Mouse (Mus musculus): ENCODE results near the gene Fcho2. TPM values are rescaled to one million over a fixed set of nuclear protein-coding genes. Genes with fewer than 3 reads are reported as not detected.

Fcho2 gene
- polyA plus RNA-seq, 1 experiment from 2014 or later, result 24.7 TPM

DNA sequence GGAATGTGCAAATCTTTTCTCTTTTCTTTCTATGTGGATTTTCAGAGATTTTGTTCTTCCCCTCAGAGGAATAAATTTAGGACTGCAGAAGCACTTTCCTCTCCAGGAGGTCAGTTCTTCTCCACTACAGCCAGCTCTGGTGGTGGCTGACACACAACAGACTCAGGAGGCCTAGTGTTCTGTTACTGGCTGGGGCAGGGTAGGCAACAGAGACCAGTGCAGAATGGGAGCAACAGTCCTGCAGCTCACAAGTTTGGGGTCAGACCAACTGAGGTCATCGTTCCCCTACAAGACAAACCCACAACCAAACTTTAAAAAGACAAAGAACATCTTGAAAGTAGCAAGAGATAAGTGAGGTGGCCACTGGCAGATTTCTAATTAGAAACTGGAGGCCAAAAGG is 104.6 kb downstream of the Fcho2 start:
- no peak for TF ChIP-seq CTCF (IDR thresholded peaks at IDR 0.05; ENCODE audit: low read depth)

DNA sequence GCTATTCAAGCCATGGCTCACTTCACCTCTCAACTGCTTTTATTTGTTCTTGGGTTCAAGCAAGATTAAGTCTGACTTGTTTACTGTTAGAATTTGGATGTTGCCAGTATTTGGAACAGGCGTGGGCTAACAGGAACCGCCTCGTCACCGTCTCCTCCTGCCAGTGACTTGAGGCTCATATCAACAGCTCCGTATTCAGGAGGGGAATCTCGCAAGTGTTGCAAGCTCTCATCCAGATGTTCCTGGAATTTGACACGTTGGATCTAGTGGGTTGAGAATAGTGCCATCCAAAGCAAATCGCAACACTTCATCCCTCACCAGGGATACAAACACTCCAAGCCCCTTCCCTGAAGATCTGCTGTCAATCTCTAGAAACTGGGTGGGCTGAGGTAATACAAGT is 105.0 kb downstream of the Fcho2 start:
- Histone ChIP-seq H3K27ac (ENCODE audit: low read depth, low read length) (no peak overlapping the region), H3K4me1 (replicated peaks; ENCODE audit: control insufficient read depth, insufficient read depth, low read length) (no peaks in the 10 kb centered on the region), H3K9ac (ENCODE audit: low read depth, low read length) (no peak overlapping the region), H3K36me3 (ENCODE audit: control insufficient read depth, insufficient read depth) (no peaks in the 10 kb centered on the region), H3K4me2 (replicated peaks; ENCODE audit: low read depth) (no peak overlapping the region), H3K9me3 (ENCODE audit: control insufficient read depth) (no peaks in the 10 kb centered on the region), H3K4me3 (ENCODE audit: low read depth, low read length) (no peak overlapping the region), H3K27me3 (replicated peaks; ENCODE audit: control insufficient read depth, insufficient read depth, low read length) (no peaks in the 10 kb centered on the region)
- ATAC-seq, result no peak
- no peak for TF ChIP-seq CTCF (IDR thresholded peaks at IDR 0.05; ENCODE audit: low read depth)
- 71% methylated on average over 8 of the region's 8 CpGs for WGBS

More for the DNA sequence above, 104.6 kb downstream of the Fcho2 start:
- no peaks in the 10 kb centered on the region for H3K4me1 ChIP-seq (replicated peaks; ENCODE audit: control insufficient read depth, insufficient read depth, low read length)
- no peaks in the 10 kb centered on the region for H3K9me3 ChIP-seq (ENCODE audit: control insufficient read depth)
- WGBS, result 94% methylated on average over 1 of the region's 1 CpGs
- no peaks in the 10 kb centered on the region for H3K27me3 ChIP-seq (replicated peaks; ENCODE audit: control insufficient read depth, insufficient read depth, low read length)
- H3K36me3 ChIP-seq (ENCODE audit: control insufficient read depth, insufficient read depth), result no peaks in the 10 kb centered on the region
- no peak overlapping the region for H3K9ac ChIP-seq (ENCODE audit: low read depth, low read length)
- ATAC-seq, result no peak
- H3K27ac ChIP-seq (ENCODE audit: low read depth, low read length), result no peak overlapping the region
- no peak overlapping the region for H3K4me2 ChIP-seq (replicated peaks; ENCODE audit: low read depth)
- H3K4me3 ChIP-seq (ENCODE audit: low read depth, low read length), result no peak overlapping the region

DNA sequence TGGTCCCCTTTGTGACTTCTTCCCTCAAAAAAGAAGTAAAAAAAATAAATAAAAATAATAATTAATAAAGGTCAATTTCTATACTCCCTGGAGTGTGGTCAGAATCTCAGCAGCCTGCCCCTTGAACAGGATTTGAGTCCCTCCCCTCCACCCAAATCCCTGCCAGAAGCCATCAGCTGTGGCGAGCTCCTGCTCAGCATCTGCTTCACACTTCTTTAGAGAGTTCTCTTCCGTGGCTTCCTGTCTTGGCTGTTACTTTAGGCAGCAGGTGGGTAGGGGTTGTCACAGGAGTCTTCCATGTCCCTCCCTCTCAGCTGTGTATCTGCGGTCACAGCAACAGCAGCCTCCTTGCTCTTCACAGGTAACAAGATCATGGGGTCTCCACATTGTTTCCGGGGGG is 109.7 kb downstream of the Fcho2 start:
- Histone ChIP-seq H3K9ac (ENCODE audit: low read depth, low read length) (no peak overlapping the region), H3K4me1 (replicated peaks; ENCODE audit: control insufficient read depth, insufficient read depth, low read length) (peaks cover under 1% of the 10 kb centered on the region; the same call in 1 of the 2 replicates), H3K27me3 (replicated peaks; ENCODE audit: control insufficient read depth, insufficient read depth, low read length) (no peaks in the 10 kb centered on the region), H3K36me3 (ENCODE audit: control insufficient read depth, insufficient read depth) (no peaks in the 10 kb centered on the region), H3K4me2 (replicated peaks; ENCODE audit: low read depth) (no peak overlapping the region), H3K9me3 (ENCODE audit: control insufficient read depth) (no peaks in the 10 kb centered on the region), H3K27ac (ENCODE audit: low read depth, low read length) (no peak overlapping the region), H3K4me3 (ENCODE audit: low read depth, low read length) (no peak overlapping the region)
- whole genome bisulfite sequencing, result 80% methylated on average over 4 of the region's 4 CpGs
- no peak for TF ChIP-seq CTCF (IDR thresholded peaks at IDR 0.05; ENCODE audit: low read depth)
- no peak for ATAC-seq

DNA sequence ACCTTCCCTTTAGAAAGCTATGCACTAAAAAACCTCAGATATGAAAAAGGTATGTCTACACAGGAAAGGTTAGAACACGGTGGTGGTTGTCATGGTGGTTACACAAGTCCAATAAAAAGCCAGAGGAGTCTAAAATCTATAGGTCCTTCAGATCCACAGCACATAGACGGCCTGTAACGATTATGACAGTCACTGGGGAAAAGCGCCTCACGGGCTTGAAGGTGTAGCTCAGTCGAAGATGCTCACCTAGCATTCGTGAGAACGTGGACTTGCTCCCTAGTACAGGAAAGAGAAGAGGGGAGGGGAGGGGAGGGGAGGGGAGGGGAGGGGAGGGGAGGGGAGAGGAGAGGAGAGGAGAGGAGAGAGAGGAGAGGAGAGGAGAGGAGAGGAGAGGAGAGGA is 111.5 kb downstream of the Fcho2 start:
- H3K36me3 ChIP-seq (ENCODE audit: control insufficient read depth, insufficient read depth), result no peaks in the 10 kb centered on the region
- no peaks in the 10 kb centered on the region for H3K9me3 ChIP-seq (ENCODE audit: control insufficient read depth)
- H3K4me1 ChIP-seq (replicated peaks; ENCODE audit: control insufficient read depth, insufficient read depth, low read length), result peaks cover 8% of the 10 kb centered on the region; the same call in 1 of the 2 replicates
- no peak overlapping the region for H3K27ac ChIP-seq (ENCODE audit: low read depth, low read length)
- no peak for ATAC-seq
- no peaks in the 10 kb centered on the region for H3K27me3 ChIP-seq (replicated peaks; ENCODE audit: control insufficient read depth, insufficient read depth, low read length)
- no peak overlapping the region for H3K4me3 ChIP-seq (ENCODE audit: low read depth, low read length)
- TF ChIP-seq CTCF (IDR thresholded peaks at IDR 0.05; ENCODE audit: low read depth), result no peak
- 66% methylated on average over 8 of the region's 8 CpGs for WGBS
- no peak overlapping the region for H3K4me2 ChIP-seq (replicated peaks; ENCODE audit: low read depth)
- no peak overlapping the region for H3K9ac ChIP-seq (ENCODE audit: low read depth, low read length)

DNA sequence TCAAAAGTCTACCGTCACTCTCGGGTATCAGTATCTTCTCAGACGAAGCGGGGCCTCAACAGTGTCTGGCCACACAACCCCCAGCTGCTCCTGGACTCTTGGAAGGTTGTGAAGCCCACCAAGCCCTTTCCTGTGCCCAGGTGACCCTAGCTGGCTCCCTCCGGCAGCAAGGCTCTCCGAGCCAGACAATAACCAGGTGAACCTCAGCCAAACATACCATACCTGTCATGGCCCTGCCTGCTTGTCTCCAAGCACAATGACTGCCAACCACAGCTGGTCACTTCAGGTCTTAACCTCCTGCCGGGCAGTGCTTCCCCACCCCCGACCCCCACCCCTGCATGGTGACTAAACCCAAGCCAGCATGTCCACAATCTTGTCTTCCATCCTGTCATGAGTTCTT is 112.9 kb downstream of the Fcho2 start:
- no peak for TF ChIP-seq CTCF (IDR thresholded peaks at IDR 0.05; ENCODE audit: low read depth)
- no peaks in the 10 kb centered on the region for H3K36me3 ChIP-seq (ENCODE audit: control insufficient read depth, insufficient read depth)
- no peak overlapping the region for H3K4me3 ChIP-seq (ENCODE audit: low read depth, low read length)
- no peak for ATAC-seq
- peaks cover 8% of the 10 kb centered on the region; the same call in 1 of the 2 replicates for H3K4me1 ChIP-seq (replicated peaks; ENCODE audit: control insufficient read depth, insufficient read depth, low read length)
- H3K4me2 ChIP-seq (replicated peaks; ENCODE audit: low read depth), result no peak overlapping the region
- H3K27ac ChIP-seq (ENCODE audit: low read depth, low read length), result no peak overlapping the region
- H3K9ac ChIP-seq (ENCODE audit: low read depth, low read length), result no peak overlapping the region
- WGBS, result 92% methylated on average over 8 of the region's 8 CpGs
- H3K27me3 ChIP-seq (replicated peaks; ENCODE audit: control insufficient read depth, insufficient read depth, low read length), result no peaks in the 10 kb centered on the region
- no peaks in the 10 kb centered on the region for H3K9me3 ChIP-seq (ENCODE audit: control insufficient read depth)

DNA sequence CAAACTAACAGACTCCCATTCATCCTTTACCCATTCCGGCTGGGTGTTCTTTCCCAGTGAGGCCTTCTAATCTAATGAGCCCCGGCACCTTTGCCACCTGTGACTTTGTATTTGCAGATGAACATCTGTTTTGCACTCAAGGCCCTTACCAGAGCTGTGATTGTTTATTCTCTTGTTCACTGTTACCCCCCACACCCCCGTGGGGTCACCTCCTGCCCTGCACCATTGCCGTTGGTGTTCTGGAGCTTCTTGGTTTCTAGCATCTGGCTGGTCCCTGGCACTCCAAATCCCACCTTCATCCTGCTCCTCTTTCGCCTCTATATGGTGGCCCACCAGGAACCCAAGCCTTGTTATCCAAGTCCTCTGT is 114.0 kb downstream of the Fcho2 start:
- Histone ChIP-seq H3K4me2 (replicated peaks; ENCODE audit: low read depth) (no peak overlapping the region), H3K36me3 (ENCODE audit: control insufficient read depth, insufficient read depth) (no peaks in the 10 kb centered on the region), H3K27ac (ENCODE audit: low read depth, low read length) (peak overlapping the region; percentile 90; the same call in 1 of the 2 replicates), H3K9me3 (ENCODE audit: control insufficient read depth) (no peaks in the 10 kb centered on the region), H3K9ac (ENCODE audit: low read depth, low read length) (no peak overlapping the region), H3K27me3 (replicated peaks; ENCODE audit: control insufficient read depth, insufficient read depth, low read length) (no peaks in the 10 kb centered on the region), H3K4me1 (replicated peaks; ENCODE audit: control insufficient read depth, insufficient read depth, low read length) (peaks cover 11% of the 10 kb centered on the region; the same call in 1 of the 2 replicates), H3K4me3 (ENCODE audit: low read depth, low read length) (no peak overlapping the region)
- TF ChIP-seq CTCF (IDR thresholded peaks at IDR 0.05; ENCODE audit: low read depth), result no peak
- 51% methylated on average over 5 of the region's 5 CpGs for WGBS
- no peak for ATAC-seq
